ENCODE assay signal across 16 mouse cellular contexts in genomic region chr5:146783300-146783699, GRCm38 (mm10). TPM values are rescaled to one million over a fixed set of nuclear protein-coding genes. Genes with fewer than 3 reads are reported as not detected.
DNase-seq lines count a peak whose midpoint lies in the region; ATAC-seq and TF ChIP-seq lines count a peak whose summit lies in the region.
"Had no signal": no experiment of that assay in that cellular context is flagged by ENCODE, and none has a peak within 500 bp of the region (broad histone marks: within the 10 kb centered on the region; RNA-seq: fewer than 3 reads in every experiment).

No protein-coding gene starts in this region.

- 79% methylated on average over 10 of the region's 10 CpGs for WGBS in heart, adult 2 months
- 92% methylated on average over 10 of the region's 10 CpGs for WGBS in liver, adult 2 months
- WGBS in liver, embryonic 11.5 days, result 83% methylated on average over 10 of the region's 10 CpGs

- peak; percentile 52 for TF ChIP-seq CTCF in heart, adult 2 months (IDR thresholded peaks at IDR 0.05)
- TF ChIP-seq CTCF in liver, adult 2 months (IDR thresholded peaks at IDR 0.05; ENCODE audit: low read depth, low read length), result peak; percentile 26; the same call in 1 of the 2 replicates
- peak; percentile 43 for TF ChIP-seq CTCF in ES-Bruce4 (IDR thresholded peaks at IDR 0.05; ENCODE audit: low read depth, low read length)

- no peak for TF ChIP-seq POLR2A in heart, adult 2 months (IDR thresholded peaks at IDR 0.05; ENCODE audit: insufficient read depth, low read depth, low read length)
- TF ChIP-seq POLR2A in liver, adult 2 months (IDR thresholded peaks at IDR 0.05; ENCODE audit: extremely low read depth, insufficient read depth, low read length), result no peak
- TF ChIP-seq POLR2A in ES-Bruce4 (IDR thresholded peaks at IDR 0.05; ENCODE audit: insufficient read depth, low read length), result no peak

- no peaks in the 10 kb centered on the region for H3K9me3 ChIP-seq in liver, embryonic 11.5 days (ENCODE audit: control insufficient read depth, low read length)
- H3K9me3 ChIP-seq in ES-Bruce4 (replicated peaks; ENCODE audit: control insufficient read depth, insufficient read depth, low read length, poor library complexity, severe bottlenecking), result no peaks in the 10 kb centered on the region
- H3K9me3 ChIP-seq: forebrain, embryonic 13.5 days; hindbrain, embryonic 15.5 days; limb, embryonic 12.5 days had no signal

- H3K79me2 ChIP-seq in heart, adult 2 months (replicated peaks; ENCODE audit: control insufficient read depth, insufficient read depth, low read length), result peaks cover 13% of the 10 kb centered on the region
- H3K79me2 ChIP-seq in liver, adult 2 months (ENCODE audit: control insufficient read depth, insufficient read depth, low read length), result peaks cover 57% of the 10 kb centered on the region

- no peak overlapping the region for H3K4me3 ChIP-seq in heart, adult 2 months
- H3K4me3 ChIP-seq in liver, adult 2 months (ENCODE audit: insufficient read depth, low read depth, low read length), result no peak overlapping the region
- no peak overlapping the region for H3K4me3 ChIP-seq in liver, embryonic 11.5 days (ENCODE audit: low read depth, low read length)
- H3K4me3 ChIP-seq in ES-Bruce4 (ENCODE audit: low read depth, low read length), result no peak overlapping the region
- H3K4me3 ChIP-seq: forebrain, embryonic 13.5 days; hindbrain, embryonic 15.5 days; left cerebral cortex, adult 2 months; limb, embryonic 12.5 days had no signal

- ATAC-seq in liver, embryonic 11.5 days (replicated peaks; ENCODE audit: low FRiP score), result no peak
- ATAC-seq: CD4-positive, CD25-positive, alpha-beta regulatory T cell, adult 4 months; forebrain, embryonic 13.5 days had no signal

- 0 out of 2 replicates have a peak, but pooled peaks cover 2% of the 10 kb centered on the region for H3K36me3 ChIP-seq in heart, adult 2 months (ENCODE audit: control insufficient read depth, insufficient read depth, low read length)
- H3K36me3 ChIP-seq in liver, adult 2 months (ENCODE audit: control insufficient read depth, insufficient read depth, low read length), result no peaks in the 10 kb centered on the region
- no peaks in the 10 kb centered on the region; the same call in 1 of the 2 replicates for H3K36me3 ChIP-seq in liver, embryonic 11.5 days (ENCODE audit: control insufficient read depth, insufficient read depth, low read length)
- no peaks in the 10 kb centered on the region for H3K36me3 ChIP-seq in ES-Bruce4 (ENCODE audit: control insufficient read depth, insufficient read depth, low read length, poor library complexity, severe bottlenecking)
- H3K36me3 ChIP-seq: hindbrain, embryonic 15.5 days; limb, embryonic 12.5 days had no signal

- no peak overlapping the region for H3K9ac ChIP-seq in heart, adult 2 months (ENCODE audit: low read depth, low read length)
- H3K9ac ChIP-seq in liver, adult 2 months (ENCODE audit: low read depth, low read length), result no peak overlapping the region
- no peak overlapping the region for H3K9ac ChIP-seq in liver, embryonic 11.5 days (ENCODE audit: low read depth, low read length)
- H3K9ac ChIP-seq in ES-Bruce4 (ENCODE audit: low read depth, poor library complexity, severe bottlenecking), result no peak overlapping the region
- H3K9ac ChIP-seq: forebrain, embryonic 13.5 days; hindbrain, embryonic 15.5 days; limb, embryonic 12.5 days had no signal

- peaks cover 14% of the 10 kb centered on the region for H3K4me1 ChIP-seq in heart, adult 2 months (ENCODE audit: control insufficient read depth, insufficient read depth, low read length)
- peaks cover 14% of the 10 kb centered on the region for H3K4me1 ChIP-seq in liver, adult 2 months (ENCODE audit: control insufficient read depth, insufficient read depth, low read length)
- H3K4me1 ChIP-seq in liver, embryonic 11.5 days (replicated peaks; ENCODE audit: control insufficient read depth, insufficient read depth, low read length), result peaks cover 32% of the 10 kb centered on the region
- peaks cover 1% of the 10 kb centered on the region for H3K4me1 ChIP-seq in ES-Bruce4 (ENCODE audit: control insufficient read depth, insufficient read depth, low read length)
- H3K4me1 ChIP-seq: hindbrain, embryonic 15.5 days had no signal

- no peak overlapping the region for H3K4me2 ChIP-seq in liver, embryonic 11.5 days
- H3K4me2 ChIP-seq: forebrain, embryonic 13.5 days; hindbrain, embryonic 15.5 days; limb, embryonic 12.5 days; midbrain, embryonic 11.5 days had no signal

- DNase-seq in heart, adult 2 months, result no peak
- DNase-seq in heart, postnatal 10 days, result no peak
- DNase-seq in liver, adult 2 months (ENCODE audit: extremely low read depth, low read depth, low spot score), result no peak
- no peak for DNase-seq in liver, embryonic 11.5 days (ENCODE audit: low spot score)
- DNase-seq in kidney, adult 9 months, result peak; percentile 64
- no peak for DNase-seq in adrenal gland, postnatal 36 days
- DNase-seq: embryo, embryonic 11 days; lung, postnatal 14 days; right cerebral cortex, postnatal 4 days had no signal

- intact Hi-C loops in heart, adult 2 months (cut with DNase I), result no loop called here
- intact Hi-C loops in heart, postnatal 10 days (cut with DNase I), result loop anchor here (5.0 kb wide), 1 partner anchor 76 kb away; no protein-coding TSS in a partner anchor

- no peak for TF ChIP-seq EP300 in heart, adult 2 months (IDR thresholded peaks at IDR 0.05; ENCODE audit: insufficient read depth, low read depth, low read length)
- no peak for TF ChIP-seq EP300 in ES-Bruce4 (IDR thresholded peaks at IDR 0.05; ENCODE audit: insufficient read depth, low read depth, low read length)

- no peaks in the 10 kb centered on the region for H3K27me3 ChIP-seq in heart, adult 2 months (ENCODE audit: control insufficient read depth, insufficient read depth, low read length)
- H3K27me3 ChIP-seq in liver, adult 2 months (ENCODE audit: control insufficient read depth, insufficient read depth, low read length), result no peaks in the 10 kb centered on the region
- no peaks in the 10 kb centered on the region for H3K27me3 ChIP-seq in liver, embryonic 11.5 days (replicated peaks; ENCODE audit: control insufficient read depth, insufficient read depth, low read length)
- H3K27me3 ChIP-seq in ES-Bruce4 (ENCODE audit: control insufficient read depth, insufficient read depth, low read length, poor library complexity, severe bottlenecking), result no peaks in the 10 kb centered on the region
- H3K27me3 ChIP-seq: forebrain, embryonic 13.5 days; hindbrain, embryonic 15.5 days; limb, embryonic 12.5 days had no signal

- H3K27ac ChIP-seq in heart, adult 2 months, result no peak overlapping the region
- no peak overlapping the region for H3K27ac ChIP-seq in liver, adult 2 months (replicated peaks; ENCODE audit: insufficient read depth, low read depth, low read length)
- no peak overlapping the region for H3K27ac ChIP-seq in liver, embryonic 11.5 days (ENCODE audit: low read depth, low read length)
- H3K27ac ChIP-seq in ES-Bruce4 (ENCODE audit: insufficient read depth, low read length), result no peak overlapping the region
- H3K27ac ChIP-seq: forebrain, embryonic 13.5 days; hindbrain, embryonic 15.5 days; left cerebral cortex, adult 2 months; limb, embryonic 12.5 days had no signal

RNA-seq across cellular contexts. Expression of gene Usp12, which starts 11.5 kb away (rescaled TPM):
- total RNA-seq in heart, adult 2 months (2021), result 10 to 100 TPM; 16.8 to 17.2 TPM
- polyA plus RNA-seq in heart, adult 2 months (2012; rRNA removed), result 6.0 and 12.4 TPM in 2 replicates
- 10 to 100 TPM; 17.4 to 20.5 TPM for total RNA-seq in heart, postnatal 10 days (2021)
- 16.3 and 16.5 TPM in 2 replicates for total RNA-seq in liver, adult 2 months (2014; rRNA removed)
- 6.7 and 6.9 TPM in 2 replicates for polyA plus RNA-seq in liver, adult 2 months (2012; rRNA removed)
- polyA plus RNA-seq in liver, embryonic 11.5 days (2014; fragmentation: Nextera tagmentation; extraction: Ambion mirVana), result 11.1 and 12.8 TPM in 2 replicates
- 45.5 and 57.2 TPM in 2 replicates for polyA plus RNA-seq in ES-Bruce4 (2011; ENCODE audit: insufficient read depth, insufficient read length, low read depth, missing spikeins)
- 10 to 100 TPM; 30.2 to 36.3 TPM for total RNA-seq in adrenal gland, postnatal 36 days (2021)

RNA-seq across cellular contexts. Expression of gene Rpl21, which starts 49.4 kb away (rescaled TPM):
- total RNA-seq in heart, adult 2 months (2021), result 100 to 1,000 TPM; 119 to 143 TPM
- 44.4 and 61.1 TPM in 2 replicates for polyA plus RNA-seq in heart, adult 2 months (2012; rRNA removed)
- total RNA-seq in heart, postnatal 10 days (2021), result 100 to 1,000 TPM; 157 to 159 TPM
- total RNA-seq in liver, adult 2 months (2014; rRNA removed), result 147 and 154 TPM in 2 replicates
- 24.5 and 28.3 TPM in 2 replicates for polyA plus RNA-seq in liver, adult 2 months (2012; rRNA removed)
- 719 and 772 TPM in 2 replicates for polyA plus RNA-seq in liver, embryonic 11.5 days (2014; fragmentation: Nextera tagmentation; extraction: Ambion mirVana)
- 77.5 and 85.8 TPM in 2 replicates for polyA plus RNA-seq in ES-Bruce4 (2011; ENCODE audit: insufficient read depth, insufficient read length, low read depth, missing spikeins)
- 100 to 1,000 TPM; 271 to 290 TPM for total RNA-seq in adrenal gland, postnatal 36 days (2021)
